Mouse (Mus musculus) testis, adult 2 months (tissue): ENCODE results near the gene Sp2.

Experiments used
- CTCF ChIP-seq: fragments of 200-500 bp; IDR thresholded peaks from 2 replicates; pipeline ENCODE4 v1.5.1; 2012; ENCODE audit warnings: low read depth, mild to moderate bottlenecking, inconsistent platforms, low read length, moderate library complexity; ENCODE audit not compliant: control insufficient read depth, insufficient read depth, insufficient replicate concordance
- POLR2A ChIP-seq: fragments of 200-500 bp; IDR thresholded peaks from 2 replicates; pipeline ENCODE4 v1.6.1; 2012; ENCODE audit warnings: low read depth, mild to moderate bottlenecking, inconsistent platforms, low read length, moderate library complexity; ENCODE audit not compliant: control insufficient read depth

DNA sequence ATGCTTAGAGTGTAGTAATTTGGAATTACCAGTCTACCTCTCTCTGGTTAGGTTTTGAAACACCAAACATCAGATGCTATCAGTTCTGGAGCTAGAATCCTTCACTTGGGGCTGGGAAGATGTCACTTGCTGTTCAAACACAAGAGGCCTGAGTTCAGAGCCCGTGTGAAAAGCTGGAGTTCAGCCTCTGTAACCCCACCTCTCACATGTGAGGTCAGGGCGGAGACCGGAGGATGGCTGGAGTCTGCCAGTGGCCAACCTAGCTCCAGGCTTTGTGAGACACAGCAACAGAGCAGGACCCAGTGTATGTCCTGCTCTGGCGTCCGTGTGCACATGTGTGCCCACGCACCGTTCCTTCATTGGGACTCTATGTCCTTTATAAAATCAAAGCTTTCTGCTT, 3.4 kb downstream of the Sp2 start:
- no peak for TF ChIP-seq POLR2A
- no peak for TF ChIP-seq CTCF
